Mouse (Mus musculus): ENCODE measurements around the gene Sorbs1.

DNA sequence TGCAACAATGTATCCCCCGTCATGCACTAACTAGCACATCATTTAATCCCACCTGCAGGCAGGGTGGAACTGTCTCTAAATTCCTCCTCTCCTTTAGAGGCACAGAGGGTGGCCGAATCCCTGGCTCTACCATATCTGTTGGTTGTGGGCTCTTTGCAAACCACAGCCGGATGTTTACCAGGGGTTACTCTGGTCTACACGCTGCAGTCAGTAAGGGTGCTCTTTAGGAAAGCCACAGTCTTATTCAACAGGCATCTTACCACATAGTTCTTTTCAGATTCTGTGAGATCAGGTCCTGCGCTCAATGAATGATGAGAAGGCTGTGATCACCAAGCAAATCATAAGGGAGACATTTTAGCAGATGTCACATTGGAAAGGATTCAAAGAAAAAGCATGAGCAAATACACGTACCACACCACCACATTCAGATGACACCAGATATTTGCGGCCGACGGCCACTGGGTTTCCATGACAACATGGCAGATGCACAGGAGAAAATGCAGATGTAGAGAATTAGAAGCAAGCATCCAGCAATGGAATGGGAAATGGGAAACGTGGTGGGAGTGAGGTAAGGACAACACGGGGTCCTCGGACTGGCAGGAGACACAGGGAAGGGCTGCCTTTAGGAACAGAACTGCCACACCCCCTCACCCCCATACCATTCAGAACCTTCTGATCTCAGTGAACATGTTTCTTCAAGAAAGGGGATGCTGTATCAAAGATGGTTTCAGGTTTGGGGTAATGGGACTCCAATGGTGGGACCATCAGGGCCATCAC lies 213.4 kb downstream of the Sorbs1 start:
- TF ChIP-seq CTCF (IDR thresholded peaks at IDR 0.05; ENCODE audit: borderline replicate concordance, insufficient read depth, low read length) = no peak
- TF ChIP-seq POLR2A (IDR thresholded peaks at IDR 0.05; ENCODE audit: low read depth, low read length) = no peak

Measured in embryonic fibroblast, embryonic 13.5 days (primary cell).